Comparison of ENCODE assay signal across 8 mouse cellular contexts in genomic region chr11:29173125-29173631, GRCm38 (mm10). TPM values are rescaled to one million over a fixed set of nuclear protein-coding genes. Genes with fewer than 3 reads are reported as not detected.
DNase-seq lines count a peak whose midpoint lies in the region; ATAC-seq and TF ChIP-seq lines count a peak whose summit lies in the region.

No protein-coding gene starts in this region.

- H3K4me1 ChIP-seq in CH12.LX (ENCODE audit: control insufficient read depth in 1 of 2, insufficient read depth in 2 of 2) = peaks cover 3 to 46% of the 10 kb centered on the region in 2 experiments; a peak in 3 of 4 replicates
- H3K4me1 ChIP-seq in heart, embryonic 14.5 days (ENCODE audit: control insufficient read depth in 2 of 2, insufficient read depth in 2 of 2, low read length in 2 of 2) = peaks cover 0 to 11% of the 10 kb centered on the region in 2 experiments; a peak in 2 of 4 replicates
- H3K4me1 ChIP-seq in neural tube, embryonic 13.5 days (replicated peaks) = peaks cover 16% of the 10 kb centered on the region

- in situ Hi-C loops in CH12.LX (cut with MboI; ENCODE audit: low pct_ligation_motif_present, low pct_unique_long_range_greater_than_20kb, low sequenced_read_pairs) = no loop called here

- TF ChIP-seq CTCF in CH12.LX (conservative IDR thresholded peaks at IDR 0.05 in 1 of 2, IDR thresholded peaks at IDR 0.05 in 1 of 2; ENCODE audit: low read depth in 2 of 2, low read length in 2 of 2) = peak; percentile 33 to 60; a peak in 3 of 4 replicates

- TF ChIP-seq RAD21 in CH12.LX (IDR thresholded peaks at IDR 0.05; ENCODE audit: low read depth, low read length) = no peak

- TF ChIP-seq EP300 in CH12.LX (IDR thresholded peaks at IDR 0.05; ENCODE audit: low read length) = no peak

- peaks cover 0 to 19% of the 10 kb centered on the region in 2 experiments for H3K36me3 ChIP-seq in CH12.LX (replicated peaks in 1 of 2; ENCODE audit: control insufficient read depth in 1 of 2, insufficient read depth in 1 of 2, low read length in 1 of 2)
- H3K36me3 ChIP-seq in heart, embryonic 14.5 days (ENCODE audit: control insufficient read depth, insufficient read depth, low read length) = 0 out of 2 replicates have a peak, but pooled peaks cover 3% of the 10 kb centered on the region
- H3K36me3 ChIP-seq in neural tube, embryonic 13.5 days = no peaks in the 10 kb centered on the region

- peaks cover 38% of the 10 kb centered on the region for H3K79me2 ChIP-seq in CH12.LX (replicated peaks; ENCODE audit: control insufficient read depth, extremely low read depth, insufficient read depth, poor library complexity, severe bottlenecking)

- H3K9ac ChIP-seq in CH12.LX (ENCODE audit: insufficient read depth, low read depth) = peak overlapping the region; percentile 95
- H3K9ac ChIP-seq in heart, embryonic 14.5 days (ENCODE audit: low read length) = peak overlapping the region; percentile 100
- peak overlapping the region; percentile 97 for H3K9ac ChIP-seq in neural tube, embryonic 13.5 days

- no peaks in the 10 kb centered on the region for H3K27me3 ChIP-seq in CH12.LX (replicated peaks)
- no peaks in the 10 kb centered on the region for H3K27me3 ChIP-seq in heart, embryonic 14.5 days (ENCODE audit: control insufficient read depth, insufficient read depth, low read length)
- H3K27me3 ChIP-seq in neural tube, embryonic 13.5 days = no peaks in the 10 kb centered on the region

- WGBS in heart, embryonic 14.5 days = 0% methylated on average over 38 of the region's 38 CpGs
- under 1% methylated on average over 38 of the region's 38 CpGs for WGBS in neural tube, embryonic 13.5 days

- no peak for TF ChIP-seq POLR2A in CH12.LX (IDR thresholded peaks at IDR 0.05; ENCODE audit: low read depth, low read length)

- H3K4me2 ChIP-seq in CH12.LX (ENCODE audit: insufficient read depth, low read depth, poor library complexity, severe bottlenecking) = no peak overlapping the region
- peak overlapping the region; percentile 66 for H3K4me2 ChIP-seq in heart, embryonic 14.5 days (ENCODE audit: low read length)
- peak overlapping the region; percentile 88 for H3K4me2 ChIP-seq in neural tube, embryonic 13.5 days

- H3K9me3 ChIP-seq in CH12.LX (replicated peaks; ENCODE audit: low read length) = peaks cover 2% of the 10 kb centered on the region
- no peaks in the 10 kb centered on the region for H3K9me3 ChIP-seq in heart, embryonic 14.5 days (ENCODE audit: control insufficient read depth, low read length)
- H3K9me3 ChIP-seq in neural tube, embryonic 13.5 days = no peaks in the 10 kb centered on the region

- DNase-seq in CH12.LX (ENCODE audit: extremely low read depth) = peak; percentile 85
- DNase-seq in adrenal gland, postnatal 4 days (ENCODE audit: low spot score in 2 of 2) = peak; percentile 19 to 40
- DNase-seq in kidney, postnatal 10 days = peak; percentile 64
- peak; percentile 50 to 65 for DNase-seq in lung, adult 18-20 months
- DNase-seq in testis, postnatal 10 days (ENCODE audit: low spot score) = peak; percentile 72

- ATAC-seq in erythroblast, adult 5-6 weeks (replicated peaks; ENCODE audit: low FRiP score, poor library complexity, severe bottlenecking) = peak; percentile 74
- ATAC-seq in heart, embryonic 14.5 days (ENCODE audit: insufficient number of reproducible peaks, insufficient read depth, low FRiP score, low read depth) = peak; percentile 71
- peak; percentile 82 for ATAC-seq in neural tube, embryonic 13.5 days (ENCODE audit: low read depth)

- dilution Hi-C loops in CH12.LX (cut with MboI; ENCODE audit: extremely low pct_ligation_motif_present, extremely low pct_unique_long_range_greater_than_20kb, low sequenced_read_pairs) = no loop called here

- peak overlapping the region; percentile 90 for H3K27ac ChIP-seq in CH12.LX (ENCODE audit: insufficient read depth, low read depth)
- H3K27ac ChIP-seq in heart, embryonic 14.5 days (replicated peaks in 1 of 2; ENCODE audit: control insufficient read depth in 1 of 2, insufficient read depth in 1 of 2, low read depth in 2 of 2, low read length in 2 of 2) = peak overlapping the region; percentile 96 to 99
- H3K27ac ChIP-seq in neural tube, embryonic 13.5 days (replicated peaks) = peak overlapping the region; percentile 98

- peak overlapping the region; percentile 83 to 99 (median 95) for H3K4me3 ChIP-seq in CH12.LX (replicated peaks in 1 of 3; ENCODE audit: low read depth in 2 of 3, low read length in 2 of 3, poor library complexity in 1 of 3)
- H3K4me3 ChIP-seq in heart, embryonic 14.5 days (ENCODE audit: control insufficient read depth in 1 of 2, insufficient read depth in 1 of 2, low read depth in 1 of 2, low read length in 2 of 2) = peak overlapping the region; percentile 71 to 99
- peak overlapping the region; percentile 97 for H3K4me3 ChIP-seq in neural tube, embryonic 13.5 days

TF ChIP-seq in CH12.LX, 34 proteins besides CTCF, POLR2A, EP300 and RAD21 (continues in another document):
- TF ChIP-seq JUN (IDR thresholded peaks at IDR 0.05; ENCODE audit: insufficient read depth, low read depth, low read length) (no peak), IRF4 (IDR thresholded peaks at IDR 0.05; ENCODE audit: low read depth, low read length) (0 out of 2 replicates have a peak, but pooled peaks have one; percentile 34), GABPA (IDR thresholded peaks at IDR 0.05; ENCODE audit: insufficient replicate concordance, low read depth, low read length) (no peak), MYC (IDR thresholded peaks at IDR 0.05; ENCODE audit: low read depth, low read length) (no peak), MAFK (IDR thresholded peaks at IDR 0.05; ENCODE audit: insufficient replicate concordance, low read length) (no peak), ETS1 (conservative IDR thresholded peaks at IDR 0.05; ENCODE audit: low read depth, low read length) (no peak), ELF1 (IDR thresholded peaks at IDR 0.05; ENCODE audit: low read depth, low read length) (no peak), PAX5 (IDR thresholded peaks at IDR 0.05; ENCODE audit: low read length) (no peak), UBTF (IDR thresholded peaks at IDR 0.05; ENCODE audit: low read depth, low read length) (peak; percentile 67; the same call in 1 of the 2 replicates), NRF1 (IDR thresholded peaks at IDR 0.05; ENCODE audit: low read depth, low read length) (no peak), POLR2AphosphoS2 (IDR thresholded peaks at IDR 0.05; ENCODE audit: low read depth, low read length) (no peak), KAT2A (IDR thresholded peaks at IDR 0.05; ENCODE audit: insufficient replicate concordance, low read length) (no peak), MAZ (IDR thresholded peaks at IDR 0.05; ENCODE audit: low read depth, low read length) (no peak), ZC3H11A (IDR thresholded peaks at IDR 0.05; ENCODE audit: low read depth, low read length) (no peak), ZKSCAN1 (IDR thresholded peaks at IDR 0.05; ENCODE audit: borderline replicate concordance, low read depth, low read length) (no peak), ZNF384 (IDR thresholded peaks at IDR 0.05; ENCODE audit: low read depth, low read length) (no peak), JUND (conservative IDR thresholded peaks at IDR 0.05; ENCODE audit: low read depth, low read length) (no peak), NELFE (IDR thresholded peaks at IDR 0.05; ENCODE audit: low read depth, low read length) (peak; percentile 48; the same call in 1 of the 2 replicates), SIN3A (IDR thresholded peaks at IDR 0.05; ENCODE audit: low read length) (peak; percentile 90; the same call in 1 of the 2 replicates), TCF12 (IDR thresholded peaks at IDR 0.05; ENCODE audit: low read depth, low read length) (0 out of 2 replicates have a peak, but pooled peaks have one; percentile 40), CHD1 (IDR thresholded peaks at IDR 0.05; ENCODE audit: low read depth, low read length) (peak; percentile 94), ZMIZ1 (IDR thresholded peaks at IDR 0.05; ENCODE audit: low read depth, low read length) (no peak), HCFC1 (IDR thresholded peaks at IDR 0.05; ENCODE audit: low read depth, low read length) (no peak), MEF2A (IDR thresholded peaks at IDR 0.05; ENCODE audit: borderline replicate concordance, low read depth, low read length) (0 out of 2 replicates have a peak, but pooled peaks have one; percentile 51), MAX (IDR thresholded peaks at IDR 0.05; ENCODE audit: low read length) (peak; percentile 60), SMC3 (IDR thresholded peaks at IDR 0.05; ENCODE audit: low read depth, low read length) (no peak), E2F4 (IDR thresholded peaks at IDR 0.05; ENCODE audit: insufficient replicate concordance, low read depth, low read length) (no peak), TBP (conservative IDR thresholded peaks at IDR 0.05; ENCODE audit: low read depth, low read length) (peak; percentile 69; the same call in 1 of the 2 replicates), RCOR1 (conservative IDR thresholded peaks at IDR 0.05; ENCODE audit: low read depth, low read length) (no peak), USF2 (conservative IDR thresholded peaks at IDR 0.05; ENCODE audit: low read depth, low read length) (no peak), CHD2 (IDR thresholded peaks at IDR 0.05; ENCODE audit: low read length) (peak; percentile 22; the same call in 1 of the 2 replicates), BHLHE40 (IDR thresholded peaks at IDR 0.05; ENCODE audit: low read depth, low read length) (no peak)

RNA-seq across cellular contexts. Expression of gene Ppp4r3b, which starts 0.5 kb away (rescaled TPM):
- total RNA-seq in CH12.LX (2012; rRNA removed) = 95.5 and 104 TPM in 2 replicates
- 127 and 161 TPM in 2 replicates for total RNA-seq in CH12.LX (2014; rRNA removed)
- polyA plus RNA-seq in CH12.LX (2012; ENCODE audit: insufficient read length, low read depth) = 81.4 and 116 TPM in 2 replicates
- total RNA-seq in adrenal gland, postnatal 4 days (2021) = 10 to 100 TPM; 93.5 to 94.3 TPM
- 118 and 121 TPM in 2 replicates for total RNA-seq in erythroblast, adult 5-6 weeks (2015; ENCODE audit: low replicate concordance)
- 120 and 127 TPM in 2 replicates for total RNA-seq in erythroblast, adult 5-6 weeks (2017; ENCODE audit: low replicate concordance)
- 38.8 and 40.1 TPM in 2 replicates for polyA plus RNA-seq in heart, embryonic 14.5 days (2014; fragmentation: Nextera tagmentation; extraction: Ambion mirVana)
- 80.8 and 82.7 TPM in 2 replicates for polyA plus RNA-seq in neural tube, embryonic 13.5 days (2015; fragmentation: Nextera tagmentation; extraction: Ambion mirVana)

RNA-seq across cellular contexts. Expression of gene Pnpt1, which starts 42.6 kb away (rescaled TPM):
- total RNA-seq in CH12.LX (2012; rRNA removed) (65.5 and 73.9 TPM in 2 replicates), CH12.LX (2014; rRNA removed) (137 and 158 TPM in 2 replicates)
- polyA plus RNA-seq in CH12.LX (2012; ENCODE audit: insufficient read length, low read depth) = 71.3 and 73.6 TPM in 2 replicates
- total RNA-seq in adrenal gland, postnatal 4 days (2021) = 10 to 100 TPM; 45.8 to 46.5 TPM
- 23.1 and 36.8 TPM in 2 replicates for total RNA-seq in erythroblast, adult 5-6 weeks (2015; ENCODE audit: low replicate concordance)
- total RNA-seq in erythroblast, adult 5-6 weeks (2017; ENCODE audit: low replicate concordance) = 17.1 and 20.4 TPM in 2 replicates
- 37.1 and 37.9 TPM in 2 replicates for polyA plus RNA-seq in heart, embryonic 14.5 days (2014; fragmentation: Nextera tagmentation; extraction: Ambion mirVana)
- polyA plus RNA-seq in neural tube, embryonic 13.5 days (2015; fragmentation: Nextera tagmentation; extraction: Ambion mirVana) = 29.9 and 30.8 TPM in 2 replicates

Comparison
In these comparisons a context has a peak if more than half of its experiments do, and no peak if none do; other contexts are left out.
1. Peak in every context shown above with its lines: DNase-seq, ATAC-seq, H3K4me3 ChIP-seq and H3K27ac ChIP-seq.
2. DNase-seq: peak in every context shown above with its lines; median percentile 85 in CH12.LX; 72 in testis, postnatal 10 days; 64 in kidney, postnatal 10 days; 58 in lung, adult 18-20 months; 30 in adrenal gland, postnatal 4 days.